Mouse (Mus musculus): Measurements from ENCODE around the gene Tnni1. TPM values are rescaled to one million over a fixed set of nuclear protein-coding genes. Genes with fewer than 3 reads are reported as not detected.
A peak's percentile ranks its signal among the peaks of the same experiment; 100 is the strongest.

The Tnni1 gene
- total RNA-seq, 4 experiments from 2014 or later: 0.44 to 2.4 (median 1.1) TPM

DNA sequence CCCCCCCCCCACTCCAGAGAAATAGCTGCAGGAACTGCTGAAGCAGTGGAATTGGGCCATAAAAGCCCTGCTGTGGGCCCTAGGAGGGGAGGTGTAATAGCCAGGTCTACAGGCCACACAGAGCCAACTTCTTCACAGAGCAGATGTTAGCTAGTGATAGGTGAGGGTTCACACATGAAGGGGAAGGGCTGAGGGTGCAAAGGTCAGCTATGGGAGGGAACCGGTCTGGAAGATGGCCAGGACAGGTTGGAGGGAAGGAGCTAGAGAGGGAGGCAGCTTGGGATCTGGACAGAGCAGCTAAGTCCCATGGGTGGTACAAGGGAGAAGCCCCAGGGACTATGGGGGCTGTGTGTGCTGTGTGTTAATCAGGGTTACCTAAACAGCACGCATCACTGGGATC, 30.9 kb downstream of the Tnni1 start:
- DNase-seq (ENCODE audit: low spot score): no peak

DNA sequence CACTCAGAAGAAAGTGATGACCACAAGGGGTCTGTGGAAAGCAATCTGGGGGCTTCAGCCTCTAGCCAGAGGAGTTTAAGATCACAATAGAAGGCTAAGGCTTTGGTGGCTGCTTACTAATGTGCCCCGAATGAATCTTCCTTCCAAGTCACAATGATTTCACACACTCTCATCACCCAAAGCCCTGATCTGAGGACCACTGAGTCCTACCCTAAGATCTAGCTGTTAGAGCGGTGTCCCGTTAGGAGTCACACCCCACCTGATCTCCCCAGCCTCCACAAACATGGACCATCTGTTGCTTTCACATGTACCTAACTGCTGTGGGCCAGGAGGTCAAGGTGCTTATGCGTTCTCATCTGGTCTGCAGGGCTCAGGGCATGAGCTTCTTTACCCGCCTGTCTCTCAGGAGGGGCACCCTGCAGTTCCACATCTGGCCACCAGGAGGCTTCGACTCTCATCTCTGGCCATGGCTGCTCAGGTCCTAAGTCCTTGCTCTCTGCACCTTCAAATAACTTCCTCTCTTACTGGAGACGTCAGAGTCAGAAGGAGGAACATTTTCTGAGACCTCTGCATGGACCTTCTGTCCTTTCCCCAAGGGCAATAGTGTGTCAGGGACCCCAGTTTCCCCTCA, 31.9 kb downstream of the Tnni1 start:
- DNase-seq (ENCODE audit: low spot score): peak; percentile 72

DNA sequence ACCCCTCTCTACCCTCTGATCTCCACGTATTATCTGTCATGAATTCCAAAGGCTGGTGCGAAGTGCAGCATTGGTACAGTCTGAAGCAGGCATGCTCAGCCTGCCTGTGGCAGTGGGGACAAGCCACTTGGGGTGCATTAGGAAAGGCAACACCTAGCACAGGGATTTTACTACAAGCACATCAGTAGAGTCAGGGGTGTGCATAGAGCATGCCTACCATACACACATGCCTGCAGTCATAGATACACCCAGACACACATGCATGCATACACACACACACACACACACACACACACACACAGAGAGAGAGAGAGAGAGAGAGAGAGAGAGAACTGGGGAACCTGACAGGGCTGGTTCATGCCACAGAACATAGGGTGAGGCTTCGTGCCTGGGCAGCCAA, 33.0 kb downstream of the Tnni1 start:
- DNase-seq (ENCODE audit: low spot score): no peak

DNA sequence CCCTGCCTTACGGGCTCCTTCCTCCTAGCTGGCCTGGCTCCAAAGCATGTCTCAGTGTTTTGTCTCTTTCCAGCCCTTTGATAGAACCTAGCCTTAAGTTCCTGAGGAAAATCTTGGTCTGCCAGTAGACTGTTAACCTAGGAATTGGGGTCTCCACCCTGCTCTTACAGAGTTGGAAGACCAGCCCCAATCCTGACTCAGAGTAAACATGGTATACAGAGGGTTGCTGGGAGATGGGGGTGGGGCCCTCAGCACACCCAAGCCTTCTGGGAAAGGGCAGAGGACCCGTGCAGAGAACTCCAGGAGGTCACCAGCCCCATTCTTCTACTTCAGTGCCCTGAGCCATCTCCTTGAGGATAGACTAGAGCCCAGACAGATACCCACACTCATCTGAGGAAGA, 33.4 kb downstream of the Tnni1 start:
- DNase-seq (ENCODE audit: low spot score): no peak

DNA sequence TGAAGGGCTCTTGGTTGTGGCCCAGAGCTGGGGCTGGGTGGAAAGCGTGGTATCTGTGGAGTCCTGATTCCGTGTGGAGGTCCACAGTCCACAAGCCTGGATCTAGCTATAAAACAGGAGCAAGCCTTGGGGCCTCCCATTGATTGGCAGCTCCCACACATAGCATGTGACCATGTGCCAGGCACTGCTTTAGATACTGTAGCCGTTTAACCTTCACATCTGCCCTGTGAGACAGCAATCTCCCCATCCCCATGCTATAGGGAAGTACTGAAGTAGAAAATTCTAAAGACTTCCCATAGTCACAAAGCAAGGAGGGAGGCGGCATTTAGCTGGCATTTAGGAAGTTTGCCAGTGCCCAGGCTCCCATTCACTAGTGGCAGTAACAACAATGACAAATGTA, 33.8 kb downstream of the Tnni1 start:
- DNase-seq (ENCODE audit: low spot score): no peak

DNA sequence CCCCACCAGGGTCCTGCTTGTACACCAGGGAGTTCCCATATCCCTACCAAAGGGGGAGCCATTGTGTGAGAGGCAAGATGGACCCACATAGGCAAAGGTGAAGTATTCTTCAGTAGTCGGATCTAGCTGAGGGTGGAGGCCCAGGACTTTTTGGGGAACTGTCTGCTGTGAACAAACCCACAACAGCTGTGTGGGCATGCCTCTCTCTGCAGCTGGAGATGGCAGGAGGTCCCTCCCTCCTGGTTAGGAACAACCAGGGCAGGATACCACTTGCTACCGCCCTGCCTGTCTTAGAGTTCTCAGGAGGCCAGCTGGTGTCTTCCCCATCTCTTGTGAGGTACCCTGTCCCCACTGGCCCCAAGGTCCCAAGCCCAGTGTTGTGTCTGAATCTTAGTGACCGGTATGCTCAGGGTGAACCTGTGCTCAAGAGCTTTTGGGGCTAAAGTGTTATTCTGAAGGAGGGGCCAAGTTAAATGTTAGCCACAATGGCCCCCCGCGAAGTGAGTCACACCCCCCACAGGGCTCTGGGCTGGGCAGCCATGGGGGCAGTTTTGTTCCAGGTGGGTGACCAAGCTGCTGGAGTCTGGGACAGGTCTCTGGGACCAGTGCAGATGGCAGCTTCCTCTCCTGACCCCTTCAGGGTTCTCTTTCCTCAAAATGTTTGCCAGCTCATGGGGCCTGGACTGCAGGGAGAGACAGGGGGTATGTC, 34.6 kb downstream of the Tnni1 start:
- no peak for DNase-seq (ENCODE audit: low spot score)

DNA sequence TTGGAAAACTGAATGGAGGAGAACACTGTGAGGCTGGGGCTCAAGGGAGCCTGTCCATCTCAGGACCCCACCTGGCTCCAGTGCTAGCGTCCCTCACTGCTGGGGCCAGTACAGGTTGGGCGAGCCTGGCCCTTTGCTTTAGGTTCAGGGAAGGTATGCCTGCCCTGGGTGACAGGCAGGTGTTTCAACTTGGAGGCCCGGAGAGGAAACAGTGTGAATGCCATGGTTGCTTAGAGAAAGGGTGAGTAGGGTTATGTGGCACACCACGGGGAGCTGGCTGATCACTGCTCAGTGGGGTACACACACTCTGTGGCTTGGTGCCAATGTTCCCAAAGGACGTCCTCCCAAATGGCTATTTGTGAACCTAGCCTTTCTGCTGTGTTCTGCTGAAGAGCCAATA, 35.3 kb downstream of the Tnni1 start:
- no peak for DNase-seq (ENCODE audit: low spot score)

DNA sequence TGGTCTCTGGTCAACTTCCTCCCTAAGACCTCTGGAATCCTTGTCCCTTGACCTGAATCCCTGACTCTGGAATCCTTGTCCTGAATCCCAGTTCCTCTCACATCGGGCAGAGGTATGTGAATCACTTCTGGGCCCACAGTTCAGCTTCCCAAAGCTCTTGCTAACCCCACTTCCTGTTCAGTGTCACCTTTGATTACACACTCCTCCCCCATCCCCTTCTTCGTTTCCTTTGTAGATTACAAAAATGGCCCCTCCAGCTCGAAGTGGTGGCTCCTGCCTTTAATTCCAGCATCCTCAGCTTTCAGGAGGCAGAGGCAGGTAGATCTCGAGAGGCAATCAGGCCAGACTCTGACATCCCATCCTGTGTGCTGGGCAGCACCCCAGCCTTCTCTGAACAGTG, 38.4 kb downstream of the Tnni1 start:
- no peak for DNase-seq (ENCODE audit: low spot score)

DNA sequence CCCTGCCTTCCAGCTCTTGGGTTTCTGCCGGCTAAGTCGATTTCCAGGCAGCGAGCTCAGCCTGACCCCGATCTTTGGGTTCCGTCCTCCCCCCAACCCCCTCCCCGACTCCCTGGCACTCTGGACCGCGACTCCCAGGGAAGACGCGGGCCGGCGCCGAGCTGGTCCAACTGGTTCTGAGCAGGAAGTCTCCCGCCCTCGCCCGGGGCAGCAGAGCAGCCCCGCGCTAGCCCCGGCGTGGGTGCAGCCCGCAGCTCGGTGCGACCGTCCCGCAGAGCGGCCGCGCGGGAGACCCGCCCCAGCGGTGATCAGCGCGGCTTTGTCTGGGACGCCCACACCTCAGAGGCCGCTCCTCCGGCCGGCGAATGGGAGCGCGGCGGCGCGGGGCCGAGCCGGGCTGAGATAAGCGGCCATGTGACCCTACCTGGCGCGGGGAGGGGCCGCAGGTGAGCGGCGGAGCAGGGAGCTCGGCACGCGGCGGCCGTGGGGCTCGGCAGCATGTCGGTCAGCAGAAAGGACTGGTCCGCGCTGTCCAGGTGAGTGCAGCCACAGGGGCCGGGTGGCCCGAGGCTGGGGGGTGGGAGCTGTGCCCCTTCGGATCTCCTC, 39.4 kb downstream of the Tnni1 start, which contains the start of gene Lad1:
Lad1 (plus strand) TSS at position 118 of the 606 bp plus-strand sequence.
- DNase-seq (ENCODE audit: low spot score): no peak

DNA sequence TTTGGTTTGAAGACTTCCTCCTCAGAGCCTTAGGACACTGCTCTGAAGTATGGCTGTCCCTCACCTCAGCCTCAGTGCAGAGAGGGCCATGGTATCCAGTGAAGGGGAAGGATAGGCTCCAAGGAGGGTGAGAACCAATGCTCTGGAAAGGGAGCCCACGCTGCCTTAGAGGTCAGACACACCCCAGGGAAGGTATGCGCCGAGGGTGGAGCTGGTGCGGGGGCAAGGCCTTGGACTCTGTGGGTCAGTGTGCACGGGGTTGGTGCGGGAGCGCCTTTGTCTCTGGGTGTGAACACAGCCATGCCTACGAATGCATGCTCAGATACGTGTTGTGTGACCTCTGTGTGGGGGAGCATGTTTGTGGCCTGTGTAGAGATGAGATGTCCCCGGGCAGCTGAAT, 40.8 kb downstream of the Tnni1 start:
- no peak for DNase-seq (ENCODE audit: low spot score)

DNA sequence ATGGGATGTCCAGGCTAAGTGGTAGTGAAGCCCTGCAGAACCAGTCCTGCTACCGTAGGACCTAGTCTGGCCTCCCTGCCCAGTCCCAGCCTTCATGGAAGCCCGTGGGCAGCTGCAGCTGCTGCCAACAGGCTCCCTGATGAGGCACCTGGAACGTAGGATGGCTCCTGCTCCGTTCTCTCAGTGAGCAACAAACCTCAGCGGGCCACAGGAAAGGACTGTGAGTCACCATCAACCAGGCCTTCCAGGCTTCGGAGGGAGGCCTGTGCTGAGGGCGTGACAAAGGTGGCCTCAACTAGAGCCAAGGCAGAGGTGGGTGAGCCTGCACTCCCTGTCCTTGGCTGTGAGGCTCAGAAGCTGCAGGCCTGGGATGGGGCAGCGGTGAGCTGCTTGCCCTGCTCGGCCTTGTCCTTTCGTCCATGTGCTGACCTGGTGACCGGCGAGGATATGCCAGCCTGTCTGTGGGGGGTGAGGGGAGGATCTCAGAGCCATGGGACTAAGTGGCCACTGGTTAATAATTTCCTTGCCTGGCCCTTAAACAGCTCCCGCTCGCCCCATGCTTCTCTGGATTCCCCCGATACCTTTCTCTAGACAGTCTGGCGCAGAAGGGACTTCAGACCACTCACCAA, 41.6 kb downstream of the Tnni1 start:
- no peak for DNase-seq (ENCODE audit: low spot score)

DNA sequence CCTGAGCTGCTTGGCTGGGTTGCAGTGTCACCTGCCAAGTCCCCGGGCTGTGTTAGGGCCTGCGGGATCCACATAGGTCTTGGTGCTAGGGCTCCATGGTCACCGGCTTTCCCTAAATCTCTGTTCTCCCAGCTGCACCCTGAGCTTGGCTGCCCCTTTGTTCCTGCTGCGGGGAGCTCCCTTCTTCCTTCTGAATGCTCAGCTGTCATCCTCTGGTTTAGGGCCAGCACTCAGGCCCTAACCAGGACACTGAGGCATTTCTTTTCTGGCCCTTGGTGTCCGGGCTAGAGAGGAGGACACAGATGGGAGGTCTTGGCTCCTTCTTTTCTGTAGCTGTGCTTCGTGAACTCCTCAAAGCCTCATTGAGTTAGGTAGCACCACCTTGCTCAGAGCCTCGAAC, 42.5 kb downstream of the Tnni1 start:
- DNase-seq (ENCODE audit: low spot score): no peak

DNA sequence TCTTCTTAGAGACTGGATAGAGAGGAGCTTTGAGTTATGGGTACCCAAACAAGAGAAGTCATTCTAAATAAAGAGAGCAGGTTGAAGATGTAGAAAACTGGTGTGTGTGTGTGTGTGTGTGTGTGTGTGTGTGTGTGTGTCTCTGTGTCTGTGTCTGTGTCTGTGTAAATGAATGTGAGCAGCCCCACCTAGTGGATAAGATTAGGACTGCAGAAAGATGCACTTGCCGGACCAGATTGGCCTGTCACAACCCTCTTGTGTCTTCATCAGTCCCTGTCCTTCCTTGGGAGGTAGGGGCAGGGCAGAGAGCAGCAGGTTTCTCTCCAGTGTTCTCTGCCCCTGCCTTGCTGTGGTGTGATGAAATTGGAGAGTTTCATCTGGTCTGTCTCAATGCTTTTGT, 49.7 kb downstream of the Tnni1 start:
- no peak for DNase-seq (ENCODE audit: low spot score)

DNA sequence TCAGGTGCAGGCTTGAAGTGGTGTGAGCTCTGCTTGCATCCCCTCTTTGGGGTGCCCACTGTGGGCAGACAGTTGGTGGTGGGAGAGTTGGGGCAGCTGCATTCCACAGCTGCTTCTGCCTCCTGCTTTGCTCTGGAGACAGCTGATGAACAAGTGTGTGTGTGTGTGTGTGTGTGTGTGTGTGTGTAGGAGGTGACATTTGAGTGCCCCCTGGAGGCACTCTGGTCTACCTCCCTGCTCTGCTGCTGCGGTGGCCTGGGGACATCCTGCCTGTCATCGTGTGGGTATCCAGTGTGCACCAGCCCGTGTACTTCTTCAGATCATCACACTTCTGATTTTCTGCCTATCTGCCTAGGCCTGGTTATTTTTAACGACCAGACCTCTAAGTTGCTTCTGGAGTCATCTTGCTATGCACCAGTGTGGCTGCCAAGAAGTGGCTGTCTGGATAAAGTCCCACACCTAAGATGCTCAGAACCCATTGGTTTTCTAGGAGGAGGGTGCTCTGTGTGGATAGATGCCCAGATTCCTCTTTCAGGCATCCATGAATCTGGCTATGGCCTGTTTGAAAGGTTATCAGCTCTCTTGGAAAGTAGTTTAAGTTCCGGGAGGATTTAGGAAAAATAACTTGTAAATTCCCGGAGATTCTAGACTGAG, 55.1 kb downstream of the Tnni1 start:
- no peak for DNase-seq (ENCODE audit: low spot score)

DNA sequence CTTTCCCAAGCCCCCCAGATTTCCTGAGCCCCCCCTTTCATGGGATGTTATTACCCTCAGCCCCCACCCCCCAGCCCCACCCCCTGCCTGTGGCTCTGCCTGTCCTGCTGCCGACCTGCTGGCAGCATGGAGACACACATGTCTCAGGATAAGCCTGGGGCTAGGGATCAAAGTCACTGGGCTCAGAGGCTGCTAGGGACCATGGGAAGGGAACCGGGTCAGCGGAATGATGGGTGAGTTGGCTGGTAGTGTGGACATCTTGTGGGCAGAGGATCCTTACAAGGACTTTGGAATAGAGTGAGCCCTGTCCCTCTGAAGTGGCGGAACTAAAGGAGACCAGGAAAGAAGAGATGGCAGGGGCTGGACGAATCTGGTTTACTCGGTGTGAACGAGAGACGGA, 55.7 kb downstream of the Tnni1 start:
- no peak for DNase-seq (ENCODE audit: low spot score)

DNA sequence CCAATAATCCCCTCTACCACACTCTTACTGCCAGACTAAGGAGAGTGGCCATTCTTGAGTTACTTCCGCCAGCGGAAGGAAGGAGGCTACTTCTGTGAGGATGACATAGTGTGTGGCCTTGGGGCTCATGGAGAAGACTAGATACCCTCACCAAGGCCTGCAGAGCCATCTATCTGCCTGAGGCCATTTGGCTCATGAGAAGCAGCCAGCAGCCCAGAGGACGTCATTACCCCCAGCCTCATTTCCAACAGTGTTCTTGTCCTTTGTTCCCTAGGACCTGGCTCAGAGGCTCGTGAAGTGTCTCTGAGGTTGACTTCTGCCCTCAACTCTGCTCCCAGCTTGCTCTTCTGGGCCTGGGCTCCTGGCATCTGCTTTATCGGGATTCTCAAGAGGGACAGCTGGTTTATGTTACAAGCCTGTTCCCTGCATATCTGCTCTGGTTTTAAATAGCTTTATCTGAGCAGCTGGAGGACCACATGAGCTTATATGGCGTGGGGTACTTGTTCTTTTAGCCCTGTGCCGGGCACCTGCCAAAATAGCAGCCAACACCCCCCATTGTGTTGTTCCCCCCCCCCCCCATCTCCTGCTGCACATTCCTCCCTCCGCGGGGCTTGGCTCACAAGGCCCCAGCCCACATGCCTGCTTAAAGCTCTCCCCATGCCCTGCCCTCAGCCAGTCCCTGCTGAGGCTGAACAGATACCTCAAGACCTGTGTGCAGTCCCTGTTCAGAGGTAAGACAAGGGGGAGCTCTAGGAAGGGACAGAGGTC, 56.7 kb downstream of the Tnni1 start, which contains the start of gene Tnnt2:
Tnnt2 (plus strand) TSS at position 639 of the 768 bp plus-strand sequence.
- DNase-seq (ENCODE audit: low spot score): peak; percentile 64

DNA sequence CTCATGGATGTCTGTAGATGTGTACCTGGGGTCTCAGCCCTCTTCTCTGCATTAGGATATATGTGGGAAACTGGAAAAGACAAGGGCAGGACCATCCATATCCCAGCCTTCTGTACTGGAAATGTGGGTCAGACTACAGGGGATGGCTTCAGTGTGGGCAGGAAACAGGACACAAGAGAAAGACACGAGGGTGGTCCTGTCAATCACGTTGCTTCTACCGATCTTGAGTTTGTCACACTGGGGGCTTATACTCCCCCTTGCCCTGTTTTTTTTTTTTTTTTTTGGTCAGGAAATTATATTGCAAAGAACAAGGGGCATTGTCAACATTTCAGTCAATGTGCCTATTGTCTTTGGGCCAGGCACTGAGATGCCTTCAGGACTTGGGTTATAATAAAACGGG, 59.4 kb downstream of the Tnni1 start:
- DNase-seq (ENCODE audit: low spot score): no peak

DNA sequence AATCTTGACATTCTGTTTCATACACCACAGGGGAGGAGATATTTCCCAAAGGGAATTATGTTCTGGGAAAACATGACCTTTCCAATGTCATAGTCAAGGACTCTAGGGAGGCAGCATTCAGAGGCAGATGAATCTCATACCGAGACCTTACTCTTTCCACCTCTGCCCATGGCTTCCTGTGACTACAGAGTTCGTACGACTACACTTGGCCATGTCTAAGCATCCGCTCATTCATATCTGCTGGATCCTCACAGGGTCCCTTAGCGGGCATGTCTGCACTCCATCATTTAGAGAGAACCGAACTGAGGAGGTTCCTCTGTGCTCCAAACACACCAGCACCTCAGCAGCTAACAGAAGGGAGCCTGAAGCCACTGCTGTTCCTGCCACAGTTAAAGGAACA, 59.8 kb downstream of the Tnni1 start:
- DNase-seq (ENCODE audit: low spot score): no peak

DNA sequence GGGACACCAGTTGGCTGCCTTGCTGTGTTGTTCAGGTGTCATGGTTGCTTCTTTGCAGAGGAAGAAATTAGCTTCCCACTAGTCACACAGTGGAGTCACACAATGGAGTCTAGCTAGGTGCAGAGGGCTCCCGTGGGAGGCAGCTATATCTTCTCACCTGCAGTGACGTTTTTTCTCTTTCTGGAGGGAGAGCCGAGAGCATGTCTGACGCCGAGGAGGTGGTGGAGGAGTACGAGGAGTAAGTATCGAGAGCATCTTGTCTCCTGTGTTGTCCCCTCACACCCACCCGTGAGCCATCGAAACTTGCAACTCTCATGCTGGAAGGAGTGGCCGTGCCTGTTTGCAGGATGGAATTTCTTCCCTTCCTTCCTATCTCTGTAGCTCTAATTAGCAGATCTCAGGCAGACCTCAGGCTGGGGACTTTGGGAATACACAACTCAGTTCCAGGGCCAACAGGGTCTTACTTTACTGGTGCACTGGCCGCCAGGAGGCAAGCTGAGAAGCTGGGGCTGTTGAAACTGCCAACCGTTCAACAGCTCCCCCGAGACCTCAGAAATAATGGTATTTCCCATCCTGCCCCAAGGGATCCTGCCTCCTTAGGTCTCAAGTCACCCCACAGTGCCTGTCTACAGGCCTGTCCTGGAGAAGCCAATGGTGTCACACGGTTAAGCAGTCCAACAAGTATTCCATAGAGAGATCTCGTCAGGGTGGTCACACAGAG, 61.6 kb downstream of the Tnni1 start:
- no peak for DNase-seq (ENCODE audit: low spot score)

DNA sequence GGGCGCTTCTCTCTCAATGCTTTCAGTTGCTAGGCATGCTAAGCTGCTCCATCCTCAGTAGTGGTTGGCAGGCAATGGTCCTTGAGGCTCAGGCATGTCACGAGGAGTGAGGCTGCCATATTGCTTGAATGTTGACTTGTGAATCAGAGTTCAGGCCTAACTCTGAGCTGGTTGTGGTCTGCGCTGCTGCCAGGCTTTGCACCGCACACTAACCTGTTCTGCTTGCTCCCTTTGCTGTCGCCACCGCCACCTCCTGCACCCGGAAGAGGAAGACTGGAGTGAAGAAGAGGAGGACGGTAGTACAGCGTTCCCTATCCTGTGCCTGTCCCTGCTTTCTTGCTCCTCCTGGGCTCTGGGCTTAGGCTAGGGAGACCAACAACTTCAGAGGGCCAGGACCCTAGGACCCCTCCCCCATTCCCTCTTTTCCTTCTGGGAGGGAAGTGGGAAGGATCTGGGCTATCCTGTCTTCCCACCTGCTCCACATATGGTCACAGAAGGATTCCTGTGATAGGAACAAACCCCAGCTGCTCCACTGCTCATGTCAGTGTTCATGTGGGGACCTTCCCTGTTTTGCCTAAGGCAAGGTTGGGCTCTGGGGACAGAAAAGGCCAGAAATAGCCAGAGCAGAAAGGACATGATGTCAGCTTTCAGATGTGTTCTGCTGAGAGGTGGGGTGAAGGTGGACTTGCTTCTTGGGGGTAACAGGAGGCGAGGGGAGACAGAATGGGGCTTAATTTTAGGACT, 64.5 kb downstream of the Tnni1 start:
- DNase-seq (ENCODE audit: low spot score): no peak
